Mouse (Mus musculus) limb, embryonic 13.5 days (tissue): Measurements from ENCODE around the gene 1700018B08Rik. TPM values are rescaled to one million over a fixed set of nuclear protein-coding genes. Genes with fewer than 3 reads are reported as not detected.
A peak's percentile ranks its signal among the peaks of the same experiment; 100 is the strongest.

Source experiments
- ATAC-seq: fragments of 200-750 bp; cut with Nextera tagmentation; 2 replicates; pipeline ENCODE4 v1.8.0; 2017; ENCODE audit warnings: low read depth, moderate number of reproducible peaks, moderate TSS enrichment; ENCODE audit not compliant: low FRiP score
- H3K27ac ChIP-seq: fragments of 300-500 bp; sonication (generic); 2 replicates; pipeline ENCODE4 v1.5.1; 2015; ENCODE audit warnings: inconsistent platforms, mild to moderate bottlenecking, moderate library complexity
- H3K27me3 ChIP-seq: fragments of 300-500 bp; sonication (generic); 2 replicates; pipeline ENCODE4 v1.6.1; 2015; ENCODE audit warnings: mild to moderate bottlenecking, inconsistent platforms
- H3K36me3 ChIP-seq: fragments of 300-500 bp; sonication (generic); 2 replicates; pipeline ENCODE4 v1.6.1; 2015; ENCODE audit warnings: inconsistent platforms, mild to moderate bottlenecking, moderate library complexity
- H3K4me1 ChIP-seq: fragments of 300-500 bp; sonication (generic); 2 replicates; pipeline ENCODE4 v1.6.1; 2015; ENCODE audit warnings: inconsistent platforms
- H3K4me2 ChIP-seq: fragments of 300-500 bp; sonication (generic); replicated peaks from 2 replicates; pipeline ENCODE4 v1.6.1; 2015; ENCODE audit warnings: inconsistent platforms, mild to moderate bottlenecking, moderate library complexity
- H3K4me3 ChIP-seq: fragments of 300-500 bp; sonication (generic); 2 replicates; pipeline ENCODE4 v1.5.1; 2015; ENCODE audit warnings: moderate library complexity, mild to moderate bottlenecking, inconsistent platforms
- H3K9ac ChIP-seq: fragments of 300-500 bp; sonication (generic); 2 replicates; pipeline ENCODE4 v1.6.1; 2015; ENCODE audit warnings: mild to moderate bottlenecking, inconsistent platforms
- H3K9me3 ChIP-seq: fragments of 300-500 bp; sonication (generic); 2 replicates; pipeline ENCODE4 v1.6.1; 2016; ENCODE audit warnings: inconsistent platforms
- WGBS: fragments of 180-500 bp; shearing (Covaris S2); methylation state at CpG from one replicate; pipeline ENCODE4 v1.1.7; 2015; 5-methylcytosine and 5-hydroxymethylcytosine counted together
- polyA plus RNA-seq: library from polyadenylated mRNA; unstranded; fragments of >200 nt; fragmentation: Nextera tagmentation; extraction: Ambion mirVana; gene quantifications from 2 replicates; pipeline ENCODE4 v1.2.1, GENCODE M21; 2015

1700018B08Rik gene
- polyA plus RNA-seq, 1 experiment from 2014 or later, result not detected

- H3K27me3 ChIP-seq, result no peaks in the 10 kb centered on the region
- no peak overlapping the region for H3K27ac ChIP-seq
- H3K4me1 ChIP-seq, result no peaks in the 10 kb centered on the region
- 96% methylated on average over 7 of the region's 7 CpGs for WGBS
- no peak overlapping the region for H3K4me2 ChIP-seq
- H3K36me3 ChIP-seq, result peaks cover 68% of the 10 kb centered on the region
- no peaks in the 10 kb centered on the region for H3K9me3 ChIP-seq
- no peak for ATAC-seq
- no peak overlapping the region for H3K9ac ChIP-seq
- no peak overlapping the region for H3K4me3 ChIP-seq
Observed at GRCm38 (mm10) chr8:121560432-121561100, 16.4 kb upstream of the 1700018B08Rik start.

GRCm38 (mm10) chr8:121559801-121560200 is 15.7 kb upstream of the 1700018B08Rik start:
- no peaks in the 10 kb centered on the region for H3K9me3 ChIP-seq
- peaks cover 68% of the 10 kb centered on the region for H3K36me3 ChIP-seq
- no peak overlapping the region for H3K4me3 ChIP-seq
- no peaks in the 10 kb centered on the region for H3K27me3 ChIP-seq
- WGBS, result 93% methylated on average over 12 of the region's 12 CpGs
- no peaks in the 10 kb centered on the region for H3K4me1 ChIP-seq
- no peak overlapping the region for H3K4me2 ChIP-seq
- ATAC-seq, result no peak
- H3K27ac ChIP-seq, result no peak overlapping the region
- no peak overlapping the region for H3K9ac ChIP-seq

- H3K9me3 ChIP-seq, result no peaks in the 10 kb centered on the region
- H3K4me1 ChIP-seq, result no peaks in the 10 kb centered on the region
- H3K4me3 ChIP-seq, result no peak overlapping the region
- H3K27me3 ChIP-seq, result no peaks in the 10 kb centered on the region
- H3K36me3 ChIP-seq, result peaks cover 69% of the 10 kb centered on the region
- no peak overlapping the region for H3K27ac ChIP-seq
- no peak overlapping the region for H3K9ac ChIP-seq
- no peak overlapping the region for H3K4me2 ChIP-seq
- no peak for ATAC-seq
- 84% methylated on average over 16 of the region's 16 CpGs for WGBS
Observed at GRCm38 (mm10) chr8:121558538-121558937, 14.4 kb upstream of the 1700018B08Rik start.

GRCm38 (mm10) chr8:121557746-121558145 is 13.6 kb upstream of the 1700018B08Rik start:
- WGBS, result 80% methylated on average over 11 of the region's 11 CpGs
- no peak overlapping the region for H3K4me2 ChIP-seq
- H3K27ac ChIP-seq, result no peak overlapping the region
- H3K9me3 ChIP-seq, result no peaks in the 10 kb centered on the region
- no peak overlapping the region for H3K4me3 ChIP-seq
- H3K27me3 ChIP-seq, result no peaks in the 10 kb centered on the region
- H3K36me3 ChIP-seq, result peaks cover 69% of the 10 kb centered on the region
- no peak overlapping the region for H3K9ac ChIP-seq
- H3K4me1 ChIP-seq, result no peaks in the 10 kb centered on the region
- no peak for ATAC-seq

- H3K27me3 ChIP-seq, result no peaks in the 10 kb centered on the region
- no peak overlapping the region for H3K4me2 ChIP-seq
- WGBS, result 94% methylated on average over 32 of the region's 32 CpGs
- no peaks in the 10 kb centered on the region for H3K4me1 ChIP-seq
- no peak overlapping the region for H3K4me3 ChIP-seq
- ATAC-seq, result no peak
- H3K27ac ChIP-seq, result no peak overlapping the region
- no peak overlapping the region for H3K9ac ChIP-seq
- peaks cover 89% of the 10 kb centered on the region for H3K36me3 ChIP-seq
- H3K9me3 ChIP-seq, result no peaks in the 10 kb centered on the region
Observed at GRCm38 (mm10) chr8:121553831-121554475, 9.8 kb upstream of the 1700018B08Rik start.

- Histone ChIP-seq H3K27ac (no peak overlapping the region), H3K36me3 (peaks cover 75% of the 10 kb centered on the region), H3K9me3 (no peaks in the 10 kb centered on the region), H3K4me2 (no peak overlapping the region), H3K27me3 (no peaks in the 10 kb centered on the region), H3K4me1 (no peaks in the 10 kb centered on the region), H3K9ac (no peak overlapping the region), H3K4me3 (no peak overlapping the region)
- no peak for ATAC-seq
- 94% methylated on average over 9 of the region's 9 CpGs for WGBS
Observed at GRCm38 (mm10) chr8:121552506-121552905, 8.4 kb upstream of the 1700018B08Rik start.

- no peak for ATAC-seq
- 74% methylated on average over 24 of the region's 24 CpGs for WGBS
Observed at GRCm38 (mm10) chr8:121551065-121551985, 7.2 kb upstream of the 1700018B08Rik start.

GRCm38 (mm10) chr8:121550056-121550455 is 5.9 kb upstream of the 1700018B08Rik start:
- Histone ChIP-seq H3K9me3 (no peaks in the 10 kb centered on the region), H3K9ac (no peak overlapping the region), H3K4me2 (no peak overlapping the region), H3K27me3 (peaks cover 2% of the 10 kb centered on the region; the same call in 1 of the 2 replicates), H3K27ac (no peak overlapping the region), H3K36me3 (peaks cover 60% of the 10 kb centered on the region), H3K4me3 (no peak overlapping the region), H3K4me1 (no peaks in the 10 kb centered on the region)
- 85% methylated on average over 6 of the region's 6 CpGs for WGBS
- no peak for ATAC-seq

More at GRCm38 (mm10) chr8:121551065-121551985, 7.2 kb upstream of the 1700018B08Rik start:
- no peak overlapping the region for H3K4me2 ChIP-seq
- H3K27me3 ChIP-seq, result no peaks in the 10 kb centered on the region
- no peaks in the 10 kb centered on the region for H3K9me3 ChIP-seq
- no peak overlapping the region for H3K27ac ChIP-seq
- H3K9ac ChIP-seq, result no peak overlapping the region
- H3K36me3 ChIP-seq, result peaks cover 70% of the 10 kb centered on the region
- no peak overlapping the region for H3K4me3 ChIP-seq
- H3K4me1 ChIP-seq, result no peaks in the 10 kb centered on the region

- Histone ChIP-seq H3K4me2 (no peak overlapping the region), H3K4me1 (no peaks in the 10 kb centered on the region), H3K27ac (no peak overlapping the region), H3K9me3 (peaks cover 4% of the 10 kb centered on the region; the same call in 1 of the 2 replicates), H3K4me3 (no peak overlapping the region), H3K27me3 (peaks cover 3% of the 10 kb centered on the region; the same call in 1 of the 2 replicates), H3K36me3 (peaks cover 31% of the 10 kb centered on the region), H3K9ac (no peak overlapping the region)
- ATAC-seq, result peak; percentile 45; the same call in 1 of the 2 replicates
- 12% methylated on average over 7 of the region's 7 CpGs for WGBS
Observed at GRCm38 (mm10) chr8:121547132-121547531, 3.0 kb upstream of the 1700018B08Rik start.

- Histone ChIP-seq H3K4me3 (no peak overlapping the region), H3K9me3 (peaks cover 7% of the 10 kb centered on the region; the same call in 1 of the 2 replicates), H3K27me3 (peaks cover 7% of the 10 kb centered on the region; the same call in 1 of the 2 replicates), H3K4me2 (no peak overlapping the region), H3K9ac (no peak overlapping the region), H3K27ac (no peak overlapping the region), H3K4me1 (no peaks in the 10 kb centered on the region), H3K36me3 (peaks cover 9% of the 10 kb centered on the region)
- 78% methylated on average over 11 of the region's 11 CpGs for WGBS
- ATAC-seq, result no peak
Observed at GRCm38 (mm10) chr8:121544936-121545335, 816 bp upstream of the 1700018B08Rik start.

GRCm38 (mm10) chr8:121542901-121543300 is 1.2 kb downstream of the 1700018B08Rik start:
- Histone ChIP-seq H3K9me3 (peaks cover 7% of the 10 kb centered on the region; the same call in 1 of the 2 replicates), H3K4me2 (no peak overlapping the region), H3K4me1 (no peaks in the 10 kb centered on the region), H3K36me3 (no peaks in the 10 kb centered on the region), H3K4me3 (no peak overlapping the region), H3K27me3 (peaks cover 16% of the 10 kb centered on the region), H3K27ac (no peak overlapping the region), H3K9ac (no peak overlapping the region)
- 68% methylated on average over 13 of the region's 13 CpGs for WGBS
- ATAC-seq, result no peak

- ATAC-seq, result no peak
- 76% methylated on average over 19 of the region's 19 CpGs for WGBS
- H3K27ac ChIP-seq, result no peak overlapping the region
Observed at GRCm38 (mm10) chr8:121541862-121542261, 2.3 kb downstream of the 1700018B08Rik start.

More at GRCm38 (mm10) chr8:121541862-121542261, 2.3 kb downstream of the 1700018B08Rik start:
- no peak overlapping the region for H3K4me3 ChIP-seq
- H3K9me3 ChIP-seq, result peaks cover 7% of the 10 kb centered on the region; the same call in 1 of the 2 replicates
- no peak overlapping the region for H3K4me2 ChIP-seq
- H3K36me3 ChIP-seq, result no peaks in the 10 kb centered on the region
- H3K27me3 ChIP-seq, result peaks cover 16% of the 10 kb centered on the region
- H3K4me1 ChIP-seq, result no peaks in the 10 kb centered on the region
- no peak overlapping the region for H3K9ac ChIP-seq
